Mouse (Mus musculus): ENCODE measurements around the gene Calm3. TPM values are rescaled to one million over a fixed set of nuclear protein-coding genes. Genes with fewer than 3 reads are reported as not detected.

Gene Calm3
- polyA plus RNA-seq, 1 experiment from 2014 or later: 527 TPM

DNA sequence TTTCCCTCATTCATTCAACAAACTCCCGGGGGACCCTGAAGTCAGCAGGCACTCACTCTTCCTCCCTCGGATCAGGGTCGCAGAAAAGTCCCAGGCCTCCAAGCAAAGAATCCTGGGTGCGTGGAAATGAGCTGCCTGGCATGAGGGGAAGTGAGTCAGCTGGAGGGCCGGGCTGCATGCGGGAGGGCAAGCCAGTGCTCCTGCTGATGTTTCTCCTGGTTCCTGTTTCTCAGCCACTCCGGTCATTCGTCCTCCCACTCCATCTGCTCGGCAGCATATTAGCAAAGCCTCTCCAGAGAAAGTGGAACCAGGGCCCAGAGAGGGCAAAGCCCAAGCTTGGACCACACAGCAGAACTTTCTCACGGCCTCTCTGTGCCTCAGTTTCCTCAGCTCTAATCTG is 14.0 kb downstream of the Calm3 start:
- peaks cover 3% of the 10 kb centered on the region; the same call in 1 of the 2 replicates for H3K4me1 ChIP-seq (replicated peaks; ENCODE audit: control insufficient read depth, insufficient read depth, low read length)
- no peaks in the 10 kb centered on the region for H3K27me3 ChIP-seq (ENCODE audit: control insufficient read depth, insufficient read depth, low read length)
- no peaks in the 10 kb centered on the region for H3K9me3 ChIP-seq (ENCODE audit: control insufficient read depth, low read length)
- H3K36me3 ChIP-seq (replicated peaks; ENCODE audit: control insufficient read depth, insufficient read depth): peaks cover 17% of the 10 kb centered on the region
- H3K4me2 ChIP-seq (replicated peaks): no peak overlapping the region
- no peak overlapping the region for H3K4me3 ChIP-seq (replicated peaks; ENCODE audit: low read length)
- H3K9ac ChIP-seq: no peak overlapping the region
- no peak for DNase-seq (ENCODE audit: low spot score)
- no peak for ATAC-seq (ENCODE audit: low FRiP score)
- WGBS: 48% methylated on average over 10 of the region's 10 CpGs
- no peak overlapping the region for H3K27ac ChIP-seq

- peaks cover 3% of the 10 kb centered on the region; the same call in 1 of the 2 replicates for H3K4me1 ChIP-seq (replicated peaks; ENCODE audit: control insufficient read depth, insufficient read depth, low read length)
- ATAC-seq (ENCODE audit: low FRiP score): no peak
- WGBS: 66% methylated on average over 11 of the region's 11 CpGs
Observed at GRCm38 (mm10) chr7:16908859-16909258, 15.1 kb downstream of the Calm3 start.

GRCm38 (mm10) chr7:16908367-16908766 is 15.5 kb downstream of the Calm3 start:
- Histone ChIP-seq H3K27ac (no peak overlapping the region), H3K9me3 (ENCODE audit: control insufficient read depth, low read length) (no peaks in the 10 kb centered on the region), H3K4me1 (replicated peaks; ENCODE audit: control insufficient read depth, insufficient read depth, low read length) (peaks cover 3% of the 10 kb centered on the region; the same call in 1 of the 2 replicates), H3K4me2 (replicated peaks) (no peak overlapping the region), H3K36me3 (replicated peaks; ENCODE audit: control insufficient read depth, insufficient read depth) (0 out of 2 replicates have a peak, but pooled peaks cover 7% of the 10 kb centered on the region), H3K9ac (no peak overlapping the region), H3K27me3 (ENCODE audit: control insufficient read depth, insufficient read depth, low read length) (no peaks in the 10 kb centered on the region), H3K4me3 (replicated peaks; ENCODE audit: low read length) (no peak overlapping the region)
- ATAC-seq (ENCODE audit: low FRiP score) (no peak), DNase-seq (ENCODE audit: low spot score) (no peak)
- 57% methylated on average over 11 of the region's 11 CpGs for WGBS

More at GRCm38 (mm10) chr7:16908859-16909258, 15.1 kb downstream of the Calm3 start:
- Histone ChIP-seq H3K9ac (no peak overlapping the region), H3K36me3 (replicated peaks; ENCODE audit: control insufficient read depth, insufficient read depth) (0 out of 2 replicates have a peak, but pooled peaks cover 7% of the 10 kb centered on the region), H3K27ac (no peak overlapping the region), H3K27me3 (ENCODE audit: control insufficient read depth, insufficient read depth, low read length) (no peaks in the 10 kb centered on the region), H3K4me2 (replicated peaks) (no peak overlapping the region), H3K9me3 (ENCODE audit: control insufficient read depth, low read length) (no peaks in the 10 kb centered on the region), H3K4me3 (replicated peaks; ENCODE audit: low read length) (no peak overlapping the region)
- no peak for DNase-seq (ENCODE audit: low spot score)

- DNase-seq (ENCODE audit: low spot score) (no peak), ATAC-seq (ENCODE audit: low FRiP score) (no peak)
- no peak overlapping the region for H3K4me3 ChIP-seq (replicated peaks; ENCODE audit: low read length)
- peaks cover 3% of the 10 kb centered on the region; the same call in 1 of the 2 replicates for H3K4me1 ChIP-seq (replicated peaks; ENCODE audit: control insufficient read depth, insufficient read depth, low read length)
- no peak overlapping the region for H3K27ac ChIP-seq
- 79% methylated on average over 7 of the region's 7 CpGs for WGBS
- H3K9me3 ChIP-seq (ENCODE audit: control insufficient read depth, low read length): no peaks in the 10 kb centered on the region
- no peaks in the 10 kb centered on the region for H3K27me3 ChIP-seq (ENCODE audit: control insufficient read depth, insufficient read depth, low read length)
- H3K36me3 ChIP-seq (replicated peaks; ENCODE audit: control insufficient read depth, insufficient read depth): 0 out of 2 replicates have a peak, but pooled peaks cover 2% of the 10 kb centered on the region
- H3K9ac ChIP-seq: no peak overlapping the region
- H3K4me2 ChIP-seq (replicated peaks): no peak overlapping the region
Observed at GRCm38 (mm10) chr7:16907842-16908241, 16.1 kb downstream of the Calm3 start.

GRCm38 (mm10) chr7:16906889-16907559 is 16.9 kb downstream of the Calm3 start:
- Histone ChIP-seq H3K36me3 (replicated peaks; ENCODE audit: control insufficient read depth, insufficient read depth) (no peaks in the 10 kb centered on the region), H3K4me3 (replicated peaks; ENCODE audit: low read length) (no peak overlapping the region), H3K27ac (no peak overlapping the region), H3K9ac (no peak overlapping the region), H3K9me3 (ENCODE audit: control insufficient read depth, low read length) (no peaks in the 10 kb centered on the region), H3K4me2 (replicated peaks) (no peak overlapping the region), H3K27me3 (ENCODE audit: control insufficient read depth, insufficient read depth, low read length) (no peaks in the 10 kb centered on the region), H3K4me1 (replicated peaks; ENCODE audit: control insufficient read depth, insufficient read depth, low read length) (peaks cover 5% of the 10 kb centered on the region; the same call in 1 of the 2 replicates)
- ATAC-seq (ENCODE audit: low FRiP score) (no peak), DNase-seq (ENCODE audit: low spot score) (no peak)
- 90% methylated on average over 41 of the region's 41 CpGs for WGBS

- Histone ChIP-seq H3K9ac (no peak within 1 kb of the TSS), H3K27ac (no peak within 1 kb of the TSS), H3K4me2 (replicated peaks) (no peak within 1 kb of the TSS), H3K9me3 (ENCODE audit: control insufficient read depth, low read length) (no peaks in the 10 kb centered on the region), H3K27me3 (ENCODE audit: control insufficient read depth, insufficient read depth, low read length) (no peaks in the 10 kb centered on the region), H3K4me3 (replicated peaks; ENCODE audit: low read length) (no peak within 1 kb of the TSS), H3K4me1 (replicated peaks; ENCODE audit: control insufficient read depth, insufficient read depth, low read length) (peaks cover 7% of the 10 kb centered on the region; the same call in 1 of the 2 replicates), H3K36me3 (replicated peaks; ENCODE audit: control insufficient read depth, insufficient read depth) (no peaks in the 10 kb centered on the region)
- ATAC-seq (ENCODE audit: low FRiP score) (no peak), DNase-seq (ENCODE audit: low spot score) (no peak)
- 8% methylated on average over 6 of the region's 6 CpGs for WGBS
Observed at GRCm38 (mm10) chr7:16906281-16906680, 17.6 kb downstream of the Calm3 start, which contains the start of gene Ptgir. TSS of gene Ptgir (plus strand) at chr7:16906490.

GRCm38 (mm10) chr7:16905491-16906021 is 18.4 kb downstream of the Calm3 start:
- no peaks in the 10 kb centered on the region for H3K9me3 ChIP-seq (ENCODE audit: control insufficient read depth, low read length)
- no peak overlapping the region for H3K4me2 ChIP-seq (replicated peaks)
- 55% methylated on average over 9 of the region's 9 CpGs for WGBS
- no peak overlapping the region for H3K4me3 ChIP-seq (replicated peaks; ENCODE audit: low read length)
- H3K27me3 ChIP-seq (ENCODE audit: control insufficient read depth, insufficient read depth, low read length): no peaks in the 10 kb centered on the region
- H3K36me3 ChIP-seq (replicated peaks; ENCODE audit: control insufficient read depth, insufficient read depth): no peaks in the 10 kb centered on the region
- H3K27ac ChIP-seq: no peak overlapping the region
- peaks cover 9% of the 10 kb centered on the region; the same call in 1 of the 2 replicates for H3K4me1 ChIP-seq (replicated peaks; ENCODE audit: control insufficient read depth, insufficient read depth, low read length)
- ATAC-seq (ENCODE audit: low FRiP score): no peak
- DNase-seq (ENCODE audit: low spot score): no peak
- no peak overlapping the region for H3K9ac ChIP-seq

DNA sequence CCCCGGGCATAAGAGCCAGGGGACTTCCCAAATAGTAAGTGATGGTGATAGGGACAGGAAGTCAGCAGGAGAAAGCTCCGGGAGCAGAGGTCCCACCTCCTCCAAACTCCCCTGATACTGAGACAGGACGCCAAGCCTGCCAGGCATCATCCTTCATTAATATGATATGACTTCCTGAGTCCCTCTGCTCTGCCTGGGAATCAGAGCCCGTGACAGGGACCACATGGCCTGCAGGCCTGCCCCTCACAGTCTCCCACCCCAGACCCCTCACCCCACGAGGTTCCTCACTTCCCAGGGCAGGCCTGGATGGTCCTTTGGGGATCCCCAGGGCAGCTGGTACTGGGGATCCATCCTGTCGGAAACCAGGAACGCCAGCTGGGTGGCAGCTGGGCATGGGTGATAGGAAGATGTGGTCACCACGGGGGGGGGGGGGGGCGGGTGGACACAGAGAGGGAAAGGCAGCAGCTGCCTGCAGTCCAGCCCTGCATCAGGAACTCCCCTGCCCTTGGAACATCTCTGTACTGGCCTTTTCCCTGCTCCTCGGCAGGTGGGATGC is 19.7 kb downstream of the Calm3 start:
- Histone ChIP-seq H3K27ac (no peak overlapping the region), H3K9ac (no peak overlapping the region), H3K4me2 (replicated peaks) (no peak overlapping the region), H3K27me3 (ENCODE audit: control insufficient read depth, insufficient read depth, low read length) (no peaks in the 10 kb centered on the region), H3K4me1 (replicated peaks; ENCODE audit: control insufficient read depth, insufficient read depth, low read length) (peaks cover 12% of the 10 kb centered on the region; the same call in 1 of the 2 replicates), H3K4me3 (replicated peaks; ENCODE audit: low read length) (no peak overlapping the region), H3K9me3 (ENCODE audit: control insufficient read depth, low read length) (no peaks in the 10 kb centered on the region), H3K36me3 (replicated peaks; ENCODE audit: control insufficient read depth, insufficient read depth) (no peaks in the 10 kb centered on the region)
- ATAC-seq (ENCODE audit: low FRiP score) (no peak), DNase-seq (ENCODE audit: low spot score) (no peak)
- 37% methylated on average over 8 of the region's 10 CpGs for WGBS

DNA sequence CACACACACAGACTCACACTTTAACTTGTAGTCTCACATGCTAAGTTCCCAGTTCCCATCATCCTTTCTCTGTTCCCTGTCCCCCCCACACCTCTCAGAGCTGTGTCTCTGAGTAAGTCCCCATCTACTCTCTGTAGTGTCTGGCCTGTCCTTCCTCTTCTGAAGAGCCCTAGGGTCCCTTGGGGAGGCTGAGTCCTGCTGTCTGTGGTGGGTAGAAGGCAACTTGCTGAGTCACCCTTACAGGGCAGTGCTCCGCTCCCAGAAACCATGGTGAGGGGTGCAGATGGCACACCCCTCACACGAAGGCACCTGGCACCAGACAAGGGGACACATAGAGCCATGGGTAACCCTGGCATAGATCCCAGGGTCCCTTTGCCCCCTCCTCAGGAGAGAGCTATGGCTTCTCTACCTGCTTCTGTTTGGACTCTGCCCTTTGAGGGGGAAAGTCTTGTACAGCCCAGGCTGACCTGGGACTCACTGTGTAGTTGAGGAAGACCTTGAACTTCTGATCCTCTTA is 20.4 kb downstream of the Calm3 start:
- Histone ChIP-seq H3K4me3 (replicated peaks; ENCODE audit: low read length) (no peak overlapping the region), H3K4me1 (replicated peaks; ENCODE audit: control insufficient read depth, insufficient read depth, low read length) (peaks cover 12% of the 10 kb centered on the region; the same call in 1 of the 2 replicates), H3K9me3 (ENCODE audit: control insufficient read depth, low read length) (no peaks in the 10 kb centered on the region), H3K27me3 (ENCODE audit: control insufficient read depth, insufficient read depth, low read length) (no peaks in the 10 kb centered on the region), H3K4me2 (replicated peaks) (no peak overlapping the region), H3K9ac (no peak overlapping the region), H3K36me3 (replicated peaks; ENCODE audit: control insufficient read depth, insufficient read depth) (no peaks in the 10 kb centered on the region), H3K27ac (no peak overlapping the region)
- DNase-seq (ENCODE audit: low spot score) (no peak), ATAC-seq (ENCODE audit: low FRiP score) (no peak)
- WGBS: 74% methylated on average over 2 of the region's 2 CpGs
